Mouse (Mus musculus) myocyte (in vitro differentiated cells): ENCODE measurements around the gene Rps15a. TPM values are rescaled to one million over a fixed set of nuclear protein-coding genes. Genes with fewer than 3 reads are reported as not detected.
A peak's percentile ranks its signal among the peaks of the same experiment; 100 is the strongest.

Experiments
- H3K27me3 ChIP-seq: one replicate; pipeline ENCODE4 v1.6.1; 2011; ENCODE audit not compliant: control insufficient read depth, insufficient read depth, insufficient read length
- H3K36me3 ChIP-seq: one replicate; pipeline ENCODE4 v1.6.1; 2011; ENCODE audit not compliant: control insufficient read depth, insufficient read depth
- H3K4me2 ChIP-seq: one replicate; pipeline ENCODE4 v1.6.1; 2011; ENCODE audit warnings: low read depth, control low read depth
- H3K4me3 ChIP-seq: one replicate; pipeline ENCODE4 v1.5.1; 2011; ENCODE audit warnings: mild to moderate bottlenecking, control low read depth, moderate library complexity
- H3K79me2 ChIP-seq: one replicate; pipeline ENCODE4 v1.6.1; 2011; ENCODE audit not compliant: control insufficient read depth, insufficient read depth
- H3ac ChIP-seq: one replicate; pipeline ENCODE4 v1.6.1; 2011; ENCODE audit not compliant: control insufficient read depth, insufficient read length
- CEBPB ChIP-seq: IDR thresholded peaks from 2 replicates; pipeline ENCODE4 v1.6.1; 2011; ENCODE audit warnings: mild to moderate bottlenecking, moderate library complexity; ENCODE audit not compliant: poor library complexity, insufficient read depth, severe bottlenecking
- E2F4 ChIP-seq: IDR thresholded peaks from one replicate; pipeline ENCODE4 v1.6.1; 2011; ENCODE audit warnings: mild to moderate bottlenecking, control low read depth, moderate library complexity; ENCODE audit not compliant: insufficient read depth
- MAX ChIP-seq: IDR thresholded peaks from one replicate; pipeline ENCODE4 v1.6.1; 2011; ENCODE audit warnings: low read depth, mild to moderate bottlenecking, control low read depth
- MYOD1 ChIP-seq, 3 experiments: IDR thresholded peaks; one replicate each; pipeline ENCODE4 v1.6.1; 2011; ENCODE audit warnings: control low read depth in 2 of 3, low read depth in 2 of 3, mild to moderate bottlenecking in 2 of 3, moderate library complexity in 1 of 3; ENCODE audit not compliant: insufficient read length in 2 of 3, control insufficient read depth in 1 of 3
- MYOG ChIP-seq, 3 experiments: IDR thresholded peaks; one replicate each; pipeline ENCODE4 v1.6.1; 2011; ENCODE audit warnings: control low read depth in 2 of 3, low read depth in 2 of 3, mild to moderate bottlenecking in 2 of 3; ENCODE audit not compliant: insufficient read length in 2 of 3, control insufficient read depth in 1 of 3, insufficient read depth in 1 of 3
- POLR2A ChIP-seq: IDR thresholded peaks from one replicate; pipeline ENCODE4 v1.6.1; 2011; ENCODE audit warnings: low read depth, mild to moderate bottlenecking, control low read depth, moderate library complexity; ENCODE audit not compliant: insufficient read length
- POLR2AphosphoS2 ChIP-seq: IDR thresholded peaks from one replicate; pipeline ENCODE4 v1.6.1; 2011; ENCODE audit warnings: low read depth, control low read depth; ENCODE audit not compliant: insufficient read length
- REST ChIP-seq: IDR thresholded peaks from one replicate; pipeline ENCODE4 v1.6.1; 2011; ENCODE audit warnings: mild to moderate bottlenecking, control low read depth, moderate library complexity; ENCODE audit not compliant: insufficient read depth, insufficient read length
- SRF ChIP-seq: IDR thresholded peaks from one replicate; pipeline ENCODE4 v1.6.1; 2011; ENCODE audit warnings: low read depth; ENCODE audit not compliant: control insufficient read depth, insufficient read length
- TCF12 ChIP-seq: IDR thresholded peaks from one replicate; pipeline ENCODE4 v1.6.1; 2011; ENCODE audit warnings: mild to moderate bottlenecking, control low read depth; ENCODE audit not compliant: poor library complexity, insufficient read depth, severe bottlenecking
- TCF3 ChIP-seq: IDR thresholded peaks from one replicate; pipeline ENCODE4 v1.6.1; 2011; ENCODE audit warnings: low read depth, control low read depth; ENCODE audit not compliant: insufficient read length
- USF1 ChIP-seq: IDR thresholded peaks from one replicate; pipeline ENCODE4 v1.6.1; 2011; ENCODE audit warnings: low read depth, mild to moderate bottlenecking, control low read depth, moderate library complexity
- polyA plus RNA-seq: library from polyadenylated mRNA; unstranded; fragments of >200 nt; fragmentation: generic; extraction: Trizol; gene quantifications from one replicate; pipeline ENCODE4 v1.2.1, GENCODE M21; 2012; ENCODE audit warnings: missing spikeins

Rps15a gene
- polyA plus RNA-seq, 1 experiment = 1,920 TPM

DNA sequence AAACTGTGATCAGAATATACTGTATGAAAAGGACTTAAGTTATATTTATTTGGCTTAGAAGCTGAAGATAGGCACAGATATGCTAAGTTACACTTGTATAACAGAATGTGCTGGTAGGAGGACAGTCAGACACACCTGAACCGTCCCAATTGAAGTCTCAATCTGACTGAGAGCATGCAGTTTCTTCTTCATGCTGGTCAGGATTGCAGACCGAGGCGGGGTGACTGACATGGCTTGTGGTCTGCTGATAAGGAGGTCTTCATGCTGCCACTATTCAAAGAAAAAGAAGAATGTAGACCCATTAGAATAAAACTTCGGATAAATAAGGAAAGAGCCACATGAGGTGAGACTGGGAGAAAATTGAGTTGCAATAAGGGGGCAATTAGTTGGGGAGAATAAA lies 27.1 kb upstream of the Rps15a start:
- Histone ChIP-seq H3K79me2 (no peaks in the 10 kb centered on the region), H3K27me3 (no peaks in the 10 kb centered on the region), H3ac (no peak overlapping the region), H3K4me2 (no peak overlapping the region), H3K4me3 (no peak overlapping the region), H3K36me3 (peaks cover 77% of the 10 kb centered on the region)
- no peak for TF ChIP-seq TCF3
- no peak for TF ChIP-seq REST
- TF ChIP-seq POLR2A = no peak
- TF ChIP-seq USF1 = no peak
- no peak for TF ChIP-seq MYOD1 (IDR thresholded peaks at IDR 0.05; ENCODE audit: control insufficient read depth in 1 of 3, insufficient read length in 2 of 3, low read depth in 2 of 3)
- TF ChIP-seq E2F4 = no peak
- no peak for TF ChIP-seq CEBPB
- no peak for TF ChIP-seq SRF
- no peak for TF ChIP-seq MAX
- no peak for TF ChIP-seq TCF12
- no peak for TF ChIP-seq POLR2AphosphoS2
- no peak for TF ChIP-seq MYOG (IDR thresholded peaks at IDR 0.05; ENCODE audit: control insufficient read depth in 1 of 3, insufficient read depth in 1 of 3, insufficient read length in 2 of 3, low read depth in 2 of 3)

GRCm38 (mm10) chr7:118141271-118141670 lies 25.3 kb upstream of the Rps15a start:
- Histone ChIP-seq H3K27me3 (no peaks in the 10 kb centered on the region), H3ac (no peak overlapping the region), H3K4me3 (no peak overlapping the region), H3K4me2 (no peak overlapping the region), H3K79me2 (no peaks in the 10 kb centered on the region), H3K36me3 (peaks cover 76% of the 10 kb centered on the region)
- TF ChIP-seq POLR2A (no peak), MYOD1 (IDR thresholded peaks at IDR 0.05; ENCODE audit: control insufficient read depth in 1 of 3, insufficient read length in 2 of 3, low read depth in 2 of 3) (no peak), TCF3 (no peak), REST (no peak), SRF (no peak), MYOG (IDR thresholded peaks at IDR 0.05; ENCODE audit: control insufficient read depth in 1 of 3, insufficient read depth in 1 of 3, insufficient read length in 2 of 3, low read depth in 2 of 3) (no peak), CEBPB (no peak), TCF12 (no peak), E2F4 (no peak), MAX (no peak), USF1 (no peak), POLR2AphosphoS2 (no peak)

DNA sequence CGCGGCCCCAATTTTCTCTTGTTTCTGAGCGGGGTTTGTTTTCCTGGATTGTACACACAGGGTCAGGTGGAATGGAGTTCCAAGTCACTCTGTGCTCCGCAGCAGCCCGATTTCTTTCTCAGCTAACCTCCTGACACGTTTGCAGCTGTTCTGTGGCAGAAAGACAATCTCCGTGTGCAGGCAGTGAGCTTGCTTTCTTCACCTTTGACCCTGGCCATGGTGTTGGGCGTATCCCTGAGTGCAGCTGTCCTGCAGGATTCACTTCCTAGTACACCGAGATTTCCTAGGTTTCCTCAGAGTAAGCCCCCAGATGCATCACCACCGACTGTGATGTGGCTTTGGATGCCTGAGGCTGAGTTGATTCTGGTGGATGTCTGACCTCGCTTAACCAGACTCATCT lies 19.1 kb upstream of the Rps15a start:
- H3K4me3 ChIP-seq = no peak overlapping the region
- H3K36me3 ChIP-seq = peaks cover 19% of the 10 kb centered on the region
- no peaks in the 10 kb centered on the region for H3K79me2 ChIP-seq
- TF ChIP-seq MYOD1 (IDR thresholded peaks at IDR 0.05; ENCODE audit: control insufficient read depth in 1 of 3, insufficient read length in 2 of 3, low read depth in 2 of 3) = peak in 2 of 3 experiments; percentile 69 to 95
- TF ChIP-seq MAX = no peak
- peak; percentile 29 to 93 (median 73) for TF ChIP-seq MYOG (IDR thresholded peaks at IDR 0.05; ENCODE audit: control insufficient read depth in 1 of 3, insufficient read depth in 1 of 3, insufficient read length in 2 of 3, low read depth in 2 of 3)
- no peak for TF ChIP-seq POLR2AphosphoS2
- no peak overlapping the region for H3ac ChIP-seq
- no peaks in the 10 kb centered on the region for H3K27me3 ChIP-seq
- H3K4me2 ChIP-seq = no peak overlapping the region

DNA sequence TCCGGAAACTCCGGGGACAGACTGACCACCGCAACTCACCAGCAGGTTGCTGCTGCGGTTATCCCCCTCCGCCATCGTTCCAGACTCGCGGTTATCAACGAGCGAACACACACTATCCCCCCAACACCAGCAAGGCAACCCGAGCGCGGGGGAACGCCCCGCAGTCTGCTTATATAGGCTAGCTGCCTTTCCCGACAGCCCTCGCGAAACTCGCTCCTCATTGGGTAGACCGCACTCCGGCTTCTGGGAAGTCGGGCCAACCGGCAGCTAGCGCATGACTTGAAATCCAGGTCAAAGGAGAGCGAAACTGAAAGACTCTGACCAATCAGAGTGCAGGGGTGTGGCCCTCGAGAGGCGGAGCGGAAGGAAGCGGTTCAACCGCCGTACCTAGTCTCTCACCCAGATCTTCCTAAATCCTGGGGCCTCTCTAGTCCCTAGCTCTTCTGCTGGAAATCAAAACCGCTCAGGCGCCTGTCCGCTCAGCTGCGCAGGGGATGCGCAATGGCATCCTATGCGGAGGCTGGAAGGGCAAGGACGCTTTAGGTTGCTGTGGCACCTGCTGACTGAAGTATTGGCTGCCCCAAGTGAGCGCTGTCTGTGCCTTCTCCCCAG lies 13.5 kb upstream of the Rps15a start, which contains the start of gene Arl6ip1:
Gene Arl6ip1, minus strand, starts transcription at position 233 of the 612 bp plus-strand sequence.
- peak; percentile 98 for TF ChIP-seq POLR2AphosphoS2
- TF ChIP-seq POLR2A = peak; percentile 94
- TF ChIP-seq E2F4 = peak; percentile 44
- TF ChIP-seq TCF12 = no peak
- TF ChIP-seq MYOD1 (IDR thresholded peaks at IDR 0.05; ENCODE audit: control insufficient read depth in 1 of 3, insufficient read length in 2 of 3, low read depth in 2 of 3) = peak in 1 of 3 experiments; percentile 9
- H3K27me3 ChIP-seq = no peaks in the 10 kb centered on the region
- peaks cover under 1% of the 10 kb centered on the region for H3K36me3 ChIP-seq
- peak within 1 kb of the TSS; percentile 38 for H3ac ChIP-seq
- H3K4me2 ChIP-seq = peak within 1 kb of the TSS; percentile 84
- peak within 1 kb of the TSS; percentile 96 for H3K4me3 ChIP-seq
- peaks cover 32% of the 10 kb centered on the region for H3K79me2 ChIP-seq

DNA sequence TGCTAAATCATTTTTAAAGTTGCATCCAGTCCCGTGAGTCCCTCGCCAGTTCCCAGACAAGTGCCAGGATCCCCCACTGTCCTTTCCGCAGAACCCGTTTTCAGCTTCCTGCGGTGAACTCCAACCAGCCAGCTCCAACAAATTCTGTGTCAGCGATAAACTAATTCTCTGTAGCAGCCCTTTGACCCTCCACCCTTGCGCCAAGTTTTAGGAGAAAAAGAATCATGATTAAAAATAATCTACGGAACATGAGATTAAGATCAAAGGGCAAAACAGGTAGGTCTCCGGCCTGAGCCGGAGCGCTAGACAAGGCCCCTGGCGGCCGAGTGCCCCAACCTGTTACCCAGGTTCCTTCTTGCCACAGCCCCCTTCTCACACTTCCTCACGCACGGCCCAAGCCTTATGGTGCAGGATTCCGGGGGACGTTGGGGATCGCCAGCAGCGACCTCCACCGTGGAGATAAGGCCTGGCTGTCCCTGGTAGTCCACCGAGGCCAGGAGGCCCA lies 13.0 kb upstream of the Rps15a start:
- no peak for TF ChIP-seq E2F4
- no peak for TF ChIP-seq TCF3
- H3K27me3 ChIP-seq = no peaks in the 10 kb centered on the region
- peak overlapping the region; percentile 38 for H3ac ChIP-seq
- peak overlapping the region; percentile 96 for H3K4me3 ChIP-seq
- H3K79me2 ChIP-seq = peaks cover 37% of the 10 kb centered on the region
- peaks cover 6% of the 10 kb centered on the region for H3K36me3 ChIP-seq
- H3K4me2 ChIP-seq = peak overlapping the region; percentile 84
